Mouse (Mus musculus) ES-E14 (cell line): ENCODE measurements around the gene Kif2c.

ENCODE experiments used
- MAFK ChIP-seq: IDR thresholded peaks from 2 replicates; pipeline ENCODE4 v1.6.1; 2014; ENCODE audit warnings: mild to moderate bottlenecking, low read depth, low read length, inconsistent platforms; ENCODE audit not compliant: insufficient read depth
- ZC3H11A ChIP-seq: IDR thresholded peaks from 2 replicates; pipeline ENCODE4 v1.6.1; 2012; ENCODE audit warnings: low read depth, mild to moderate bottlenecking, inconsistent platforms, low read length, borderline replicate concordance
- ZNF384 ChIP-seq: IDR thresholded peaks from 2 replicates; pipeline ENCODE4 v1.6.1; 2012; ENCODE audit warnings: low read depth, low read length, inconsistent platforms

DNA sequence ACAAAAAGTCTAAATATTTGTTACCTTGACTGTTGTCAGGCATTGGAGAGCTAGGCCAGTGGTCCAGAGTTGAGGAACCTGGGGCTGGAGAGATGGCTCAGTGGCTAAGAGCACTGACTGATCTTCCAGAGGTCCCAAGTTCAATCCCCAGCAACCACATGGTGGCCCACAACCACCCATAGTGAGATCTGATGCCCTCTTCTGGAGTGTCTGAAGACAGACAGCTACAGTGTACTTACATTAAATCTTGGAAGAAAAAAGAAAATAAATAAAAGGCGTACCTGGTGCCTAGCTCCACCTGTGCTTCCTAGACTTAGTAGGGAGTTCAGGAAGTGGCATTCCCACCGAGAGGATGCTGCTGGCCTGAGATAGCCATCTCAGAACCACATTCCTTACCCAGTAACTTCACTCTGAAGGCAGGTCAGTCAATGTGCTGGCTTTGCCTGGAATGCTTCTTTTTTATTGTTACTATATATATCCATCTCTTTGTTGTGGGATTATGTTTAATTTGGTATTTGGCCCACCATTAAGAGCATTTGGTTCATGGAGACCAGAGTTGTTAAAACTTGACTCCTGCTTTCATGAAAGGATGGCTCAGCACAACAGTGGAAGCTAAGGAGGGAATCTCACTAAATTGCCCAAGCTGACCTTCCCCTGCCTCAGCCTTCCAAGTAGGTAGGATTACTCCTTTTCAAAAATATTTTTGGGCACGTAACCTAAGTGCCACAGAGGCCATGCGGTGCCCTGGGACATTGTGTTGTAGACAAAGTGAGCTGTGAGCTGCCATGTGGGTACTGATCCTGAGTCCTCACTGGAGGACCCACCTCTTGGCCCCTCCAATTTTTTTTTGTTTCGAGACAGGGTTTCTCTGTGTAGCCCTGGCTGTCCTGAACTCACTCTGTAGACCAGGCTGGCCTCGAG is 32.9 kb downstream of the Kif2c start:
- TF ChIP-seq ZNF384 (no peak), ZC3H11A (no peak), MAFK (no peak)
